Mouse (Mus musculus) lung, postnatal 0 days (tissue): ENCODE results near the gene St3gal6.

Experiments
- CTCF ChIP-seq: IDR thresholded peaks from 2 replicates; pipeline ENCODE4 v1.5.1; 2016; ENCODE audit warnings: antibody characterized with exemption, mild to moderate bottlenecking
- EP300 ChIP-seq: IDR thresholded peaks from 2 replicates; pipeline ENCODE4 v1.6.1; 2016; ENCODE audit warnings: antibody characterized with exemption, mild to moderate bottlenecking, control low read depth

DNA sequence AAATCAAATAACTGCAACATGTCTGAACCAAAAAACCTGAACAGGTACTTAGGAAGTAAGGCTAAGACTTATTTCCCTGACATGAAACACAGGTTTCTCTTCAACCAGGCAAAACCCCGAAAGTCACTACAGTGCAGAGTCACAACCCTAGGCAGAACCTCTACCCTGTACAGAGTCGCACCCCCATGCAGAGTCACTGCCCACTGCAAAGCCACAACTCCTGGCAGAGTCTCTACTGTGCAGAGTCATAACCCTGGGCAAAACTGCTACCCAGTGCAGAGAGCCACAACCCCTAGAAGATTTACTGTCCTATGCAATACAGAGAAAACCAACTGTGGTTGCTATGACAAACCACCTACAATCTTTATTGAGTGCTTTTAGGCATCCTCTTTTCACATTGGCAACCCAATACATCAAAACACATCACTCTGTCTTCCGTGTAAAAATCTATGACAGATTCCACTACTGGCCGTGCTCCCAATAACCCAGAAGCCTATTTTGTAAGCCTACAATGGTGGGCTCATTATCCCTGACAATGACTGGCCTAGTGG, 44.1 kb downstream of the St3gal6 start:
- TF ChIP-seq CTCF (no peak), EP300 (no peak)
